Mouse (Mus musculus): ENCODE results near the gene Ckm. TPM values are rescaled to one million over a fixed set of nuclear protein-coding genes. Genes with fewer than 3 reads are reported as not detected.

Ckm gene
- polyA plus RNA-seq, 1 experiment from 2014 or later, result not detected

DNA sequence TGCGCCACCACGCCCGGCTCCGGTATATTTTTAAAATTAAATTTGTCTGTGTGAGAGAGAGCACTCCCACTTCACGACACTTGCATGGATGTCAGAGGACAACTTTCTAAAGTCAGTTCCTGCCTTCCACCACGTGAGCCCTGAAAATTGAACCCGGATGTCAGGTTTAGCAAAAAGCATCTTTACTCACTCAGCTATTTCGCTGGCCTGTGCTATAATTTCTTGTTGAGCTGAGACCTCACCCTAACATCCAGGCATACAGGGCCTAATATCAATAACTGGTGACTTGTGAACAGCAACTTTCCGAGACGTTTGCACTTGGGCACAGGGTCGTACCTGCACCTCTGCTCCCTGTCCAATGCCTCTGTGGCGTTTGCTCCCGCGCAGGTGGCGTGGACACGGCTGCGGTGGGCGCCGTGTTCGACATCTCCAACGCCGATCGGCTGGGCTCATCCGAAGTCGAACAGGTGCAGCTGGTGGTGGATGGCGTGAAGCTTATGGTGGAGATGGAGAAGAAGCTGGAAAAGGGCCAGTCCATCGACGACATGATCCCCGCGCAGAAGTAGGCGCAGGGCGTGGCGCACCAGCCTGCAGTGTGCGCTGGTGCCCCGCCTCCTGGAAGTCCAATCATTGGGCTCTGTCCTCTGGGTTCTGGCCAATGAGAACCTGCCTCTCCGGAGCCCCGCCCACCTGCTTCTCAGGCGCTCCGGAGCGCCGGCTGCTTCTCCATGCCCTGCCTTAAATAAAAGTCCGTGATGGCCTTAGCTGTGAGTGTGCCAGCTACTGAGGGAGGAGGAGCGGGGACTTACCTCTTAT is 16.5 kb downstream of the Ckm start:
- H3K27ac ChIP-seq, result no peak overlapping the region
- ATAC-seq (replicated peaks), result peak; percentile 96
- peak overlapping the region; percentile 88 for H3K4me2 ChIP-seq
- 13% methylated on average over 43 of the region's 43 CpGs for WGBS
- H3K9ac ChIP-seq, result peak overlapping the region; percentile 43
- H3K27me3 ChIP-seq (replicated peaks), result peaks cover 33% of the 10 kb centered on the region
- peak overlapping the region; percentile 49 for H3K4me3 ChIP-seq
- H3K9me3 ChIP-seq, result no peaks in the 10 kb centered on the region
- peaks cover 10% of the 10 kb centered on the region; the same call in 1 of the 2 replicates for H3K4me1 ChIP-seq
- H3K36me3 ChIP-seq (replicated peaks), result 0 out of 2 replicates have a peak, but pooled peaks cover 10% of the 10 kb centered on the region

GRCm38 (mm10) chr7:19423083-19423482 is 18.5 kb downstream of the Ckm start:
- Histone ChIP-seq H3K9ac (no peak overlapping the region), H3K4me2 (no peak overlapping the region), H3K4me3 (no peak overlapping the region), H3K9me3 (no peaks in the 10 kb centered on the region), H3K27me3 (replicated peaks) (peaks cover 32% of the 10 kb centered on the region), H3K36me3 (replicated peaks) (peaks cover 24% of the 10 kb centered on the region), H3K27ac (no peak overlapping the region), H3K4me1 (peaks cover 10% of the 10 kb centered on the region; the same call in 1 of the 2 replicates)
- 86% methylated on average over 3 of the region's 3 CpGs for WGBS
- ATAC-seq (replicated peaks), result no peak

DNA sequence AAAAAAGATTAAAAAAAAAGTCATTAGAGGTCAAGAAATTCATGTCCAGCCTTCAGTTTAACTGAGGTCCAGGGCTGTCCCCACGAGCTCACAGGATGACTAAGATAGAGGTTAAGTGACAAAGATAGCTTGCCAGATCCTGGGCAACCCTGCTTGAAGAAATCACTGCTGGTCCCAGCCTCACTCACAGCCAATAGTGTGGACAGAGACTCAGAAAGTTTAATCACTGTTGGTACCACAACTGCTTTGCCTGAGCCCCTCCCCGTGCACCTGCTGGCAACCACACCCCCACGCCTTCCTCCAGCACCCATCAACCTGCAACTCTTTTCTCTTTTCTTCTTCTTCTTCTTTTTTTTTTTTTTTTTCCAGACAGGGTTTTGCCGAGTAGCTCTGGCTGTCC is 19.5 kb downstream of the Ckm start:
- Histone ChIP-seq H3K4me1 (peaks cover 10% of the 10 kb centered on the region; the same call in 1 of the 2 replicates), H3K36me3 (replicated peaks) (peaks cover 34% of the 10 kb centered on the region), H3K27ac (no peak overlapping the region), H3K4me2 (no peak overlapping the region), H3K9me3 (no peaks in the 10 kb centered on the region), H3K4me3 (no peak overlapping the region), H3K9ac (no peak overlapping the region), H3K27me3 (replicated peaks) (peaks cover 22% of the 10 kb centered on the region)
- WGBS, result 63% methylated on average over 4 of the region's 4 CpGs
- no peak for ATAC-seq (replicated peaks)

- H3K9me3 ChIP-seq, result no peaks in the 10 kb centered on the region
- no peak overlapping the region for H3K4me3 ChIP-seq
- 65% methylated on average over 6 of the region's 6 CpGs for WGBS
- H3K9ac ChIP-seq, result no peak overlapping the region
- H3K27ac ChIP-seq, result no peak overlapping the region
- 0 out of 2 replicates have a peak, but pooled peaks cover 4% of the 10 kb centered on the region for H3K27me3 ChIP-seq (replicated peaks)
- H3K36me3 ChIP-seq (replicated peaks), result peaks cover 56% of the 10 kb centered on the region
- H3K4me1 ChIP-seq, result 0 out of 2 replicates have a peak, but pooled peaks cover 3% of the 10 kb centered on the region
- no peak for ATAC-seq (replicated peaks)
- H3K4me2 ChIP-seq, result no peak overlapping the region
Measured at GRCm38 (mm10) chr7:19426349-19426748, 21.8 kb downstream of the Ckm start.

- H3K4me3 ChIP-seq, result no peak overlapping the region
- 85% methylated on average over 6 of the region's 6 CpGs for WGBS
- H3K36me3 ChIP-seq (replicated peaks), result peaks cover 61% of the 10 kb centered on the region
- no peak overlapping the region for H3K9ac ChIP-seq
- no peak; the same call in 1 of the 2 replicates for ATAC-seq (replicated peaks)
- H3K27ac ChIP-seq, result no peak overlapping the region
- no peaks in the 10 kb centered on the region for H3K4me1 ChIP-seq
- H3K9me3 ChIP-seq, result no peaks in the 10 kb centered on the region
- H3K27me3 ChIP-seq (replicated peaks), result 0 out of 2 replicates have a peak, but pooled peaks cover 4% of the 10 kb centered on the region
- H3K4me2 ChIP-seq, result no peak overlapping the region
Measured at GRCm38 (mm10) chr7:19426888-19427287, 22.3 kb downstream of the Ckm start.

DNA sequence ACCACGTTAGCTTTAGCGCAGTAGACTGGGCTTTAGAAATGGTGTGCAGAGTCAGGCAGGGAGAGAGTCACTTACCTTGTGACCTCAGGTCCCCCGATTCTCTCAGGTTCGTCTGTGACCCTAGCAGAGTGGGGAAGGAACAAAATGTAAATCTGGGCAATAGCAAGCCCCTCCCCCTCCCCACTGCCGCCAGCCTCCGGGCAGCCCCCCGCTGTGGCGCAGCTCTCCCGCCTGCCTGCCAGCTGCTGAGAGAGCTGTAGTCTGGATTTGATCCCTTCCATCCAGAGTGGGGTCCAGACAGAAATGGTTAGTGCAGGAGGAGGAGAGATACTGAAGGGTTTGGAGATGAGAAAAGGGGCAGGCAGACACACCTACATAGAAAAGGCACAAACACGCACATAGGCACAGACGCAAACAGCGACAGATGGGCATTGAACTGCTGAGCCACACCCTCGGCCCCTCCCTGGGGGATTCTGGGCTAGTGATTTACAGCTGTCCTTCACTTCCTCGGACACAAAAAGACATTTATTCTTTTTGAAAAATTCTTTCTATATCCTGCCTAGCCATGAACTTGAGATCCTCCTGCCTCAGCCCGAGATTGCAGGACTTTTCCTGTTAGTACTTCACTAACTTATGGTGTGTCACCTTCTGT is 23.5 kb downstream of the Ckm start:
- Histone ChIP-seq H3K36me3 (replicated peaks) (peaks cover 74% of the 10 kb centered on the region), H3K4me3 (no peak overlapping the region), H3K4me2 (no peak overlapping the region), H3K9ac (no peak overlapping the region), H3K9me3 (no peaks in the 10 kb centered on the region), H3K27ac (no peak overlapping the region), H3K4me1 (no peaks in the 10 kb centered on the region), H3K27me3 (replicated peaks) (no peaks in the 10 kb centered on the region)
- WGBS, result 65% methylated on average over 15 of the region's 15 CpGs
- ATAC-seq (replicated peaks), result no peak

GRCm38 (mm10) chr7:19429726-19430125 is 25.1 kb downstream of the Ckm start:
- WGBS, result 69% methylated on average over 8 of the region's 8 CpGs
- no peak overlapping the region for H3K9ac ChIP-seq
- no peak overlapping the region for H3K27ac ChIP-seq
- no peak for ATAC-seq (replicated peaks)
- H3K4me3 ChIP-seq, result no peak overlapping the region
- peaks cover 86% of the 10 kb centered on the region for H3K36me3 ChIP-seq (replicated peaks)
- H3K9me3 ChIP-seq, result no peaks in the 10 kb centered on the region
- no peaks in the 10 kb centered on the region for H3K27me3 ChIP-seq (replicated peaks)
- H3K4me2 ChIP-seq, result no peak overlapping the region
- H3K4me1 ChIP-seq, result no peaks in the 10 kb centered on the region

GRCm38 (mm10) chr7:19430402-19430801 is 25.8 kb downstream of the Ckm start:
- WGBS, result 94% methylated on average over 6 of the region's 6 CpGs
- no peak overlapping the region for H3K27ac ChIP-seq
- no peaks in the 10 kb centered on the region for H3K4me1 ChIP-seq
- no peak overlapping the region for H3K9ac ChIP-seq
- H3K27me3 ChIP-seq (replicated peaks), result no peaks in the 10 kb centered on the region
- no peak for ATAC-seq (replicated peaks)
- H3K4me3 ChIP-seq, result no peak overlapping the region
- no peaks in the 10 kb centered on the region for H3K9me3 ChIP-seq
- peaks cover 89% of the 10 kb centered on the region for H3K36me3 ChIP-seq (replicated peaks)
- no peak overlapping the region for H3K4me2 ChIP-seq

- no peak overlapping the region for H3K4me2 ChIP-seq
- no peaks in the 10 kb centered on the region for H3K27me3 ChIP-seq (replicated peaks)
- H3K9ac ChIP-seq, result no peak overlapping the region
- 98% methylated on average over 2 of the region's 2 CpGs for WGBS
- no peaks in the 10 kb centered on the region for H3K4me1 ChIP-seq
- no peak for ATAC-seq (replicated peaks)
- H3K9me3 ChIP-seq, result no peaks in the 10 kb centered on the region
- H3K36me3 ChIP-seq (replicated peaks), result peaks cover 91% of the 10 kb centered on the region
- H3K4me3 ChIP-seq, result no peak overlapping the region
- no peak overlapping the region for H3K27ac ChIP-seq
Measured at GRCm38 (mm10) chr7:19432475-19432874, 27.9 kb downstream of the Ckm start.

- H3K36me3 ChIP-seq (replicated peaks), result peaks cover 70% of the 10 kb centered on the region
- H3K27me3 ChIP-seq (replicated peaks), result no peaks in the 10 kb centered on the region
- no peak overlapping the region for H3K27ac ChIP-seq
- no peak for ATAC-seq (replicated peaks)
- H3K9me3 ChIP-seq, result no peaks in the 10 kb centered on the region
- 97% methylated on average over 2 of the region's 2 CpGs for WGBS
- no peak overlapping the region for H3K9ac ChIP-seq
- no peak overlapping the region for H3K4me2 ChIP-seq
- no peak overlapping the region for H3K4me3 ChIP-seq
- H3K4me1 ChIP-seq, result no peaks in the 10 kb centered on the region
Measured at GRCm38 (mm10) chr7:19436276-19436675, 31.7 kb downstream of the Ckm start.

- H3K4me3 ChIP-seq, result no peak overlapping the region
- no peak for ATAC-seq (replicated peaks)
- H3K27me3 ChIP-seq (replicated peaks), result no peaks in the 10 kb centered on the region
- 81% methylated on average over 9 of the region's 9 CpGs for WGBS
- H3K9me3 ChIP-seq, result no peaks in the 10 kb centered on the region
- H3K27ac ChIP-seq, result no peak overlapping the region
- H3K4me2 ChIP-seq, result no peak overlapping the region
- H3K36me3 ChIP-seq (replicated peaks), result peaks cover 70% of the 10 kb centered on the region
- no peaks in the 10 kb centered on the region for H3K4me1 ChIP-seq
- no peak overlapping the region for H3K9ac ChIP-seq
Measured at GRCm38 (mm10) chr7:19437048-19437447, 32.5 kb downstream of the Ckm start.

DNA sequence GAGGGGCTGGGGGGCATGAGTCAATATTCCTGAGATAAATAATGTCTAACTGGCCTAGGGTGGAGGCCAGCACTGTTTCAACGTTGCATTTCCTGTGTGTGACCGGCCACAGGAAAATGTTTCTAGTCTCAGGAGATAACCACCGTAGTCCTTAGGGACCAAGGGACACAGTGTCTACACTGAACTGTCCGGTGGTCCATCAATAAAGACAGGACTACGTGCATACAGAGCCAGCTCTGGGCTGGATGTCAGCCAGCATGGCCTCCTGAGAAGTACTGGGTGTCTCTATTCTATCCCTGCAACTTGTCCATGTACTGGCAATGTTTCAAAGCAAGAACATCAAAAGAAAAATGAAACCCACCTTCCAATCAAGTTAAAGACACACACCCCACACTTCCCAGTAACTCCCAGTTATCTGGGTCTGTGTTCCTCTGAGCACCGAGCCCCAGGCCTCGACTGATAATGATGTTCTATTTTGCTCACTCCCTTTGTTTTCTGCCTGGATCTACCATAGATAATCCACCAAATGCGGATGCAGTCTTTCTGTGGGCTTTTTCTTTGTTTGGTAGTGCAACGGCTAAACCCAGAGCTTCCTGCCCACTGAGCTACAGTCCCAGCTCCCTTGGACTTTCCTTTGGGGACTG is 37.0 kb downstream of the Ckm start:
- Histone ChIP-seq H3K36me3 (replicated peaks) (peaks cover 37% of the 10 kb centered on the region), H3K4me3 (no peak overlapping the region), H3K9ac (no peak overlapping the region), H3K4me1 (no peaks in the 10 kb centered on the region), H3K27ac (no peak overlapping the region), H3K27me3 (replicated peaks) (no peaks in the 10 kb centered on the region), H3K4me2 (no peak overlapping the region), H3K9me3 (no peaks in the 10 kb centered on the region)
- WGBS, result 81% methylated on average over 9 of the region's 9 CpGs
- no peak for ATAC-seq (replicated peaks)

All from midbrain, embryonic 15.5 days (tissue).